8 mouse cellular contexts compared by ENCODE assay signal in the genomic region with DNA sequence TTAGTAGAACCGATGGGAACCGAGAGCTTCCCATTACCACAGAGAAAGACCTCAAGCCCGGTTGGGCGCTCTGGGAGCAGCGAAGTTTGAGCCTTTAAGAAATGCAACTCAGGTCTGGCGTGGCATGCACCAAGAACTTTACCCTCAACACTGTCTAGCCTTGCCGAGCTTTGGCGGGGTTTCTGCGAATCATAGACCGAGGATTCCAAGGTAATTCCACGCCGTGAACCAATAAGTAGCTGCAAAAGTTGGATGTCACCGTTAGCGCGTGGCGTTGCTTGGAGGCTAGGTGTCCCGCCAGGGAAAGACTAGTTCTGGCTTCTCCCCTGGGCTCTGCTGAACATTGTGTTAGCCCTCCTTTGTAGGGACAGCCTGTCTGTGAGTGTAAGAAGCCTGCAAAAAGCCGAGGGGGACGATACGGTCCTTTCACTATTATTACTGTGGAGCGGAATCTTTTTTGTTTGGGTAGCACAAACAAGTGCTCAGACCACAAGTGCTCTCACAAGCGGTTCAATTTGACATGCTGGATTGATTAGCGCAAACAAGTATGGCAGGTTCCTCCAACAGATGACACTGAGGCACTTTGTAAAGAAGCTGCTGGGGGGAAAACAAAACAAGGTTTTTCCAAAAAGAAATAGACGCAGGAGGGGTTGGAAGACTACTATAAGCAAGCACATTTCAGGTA. TPM values are rescaled to one million over a fixed set of nuclear protein-coding genes. Genes with fewer than 3 reads are reported as not detected.
DNase-seq lines count a peak whose midpoint lies in the region; ATAC-seq and TF ChIP-seq lines count a peak whose summit lies in the region.

No protein-coding gene starts in this region.

- no peak for DNase-seq in cerebellum, adult 2 months
- DNase-seq in cerebellum, postnatal 4 days (ENCODE audit: low spot score in 2 of 2): no peak
- DNase-seq in ZHBTc4 (ENCODE audit: low read depth, low spot score): peak; percentile 67
- no peak for DNase-seq in natural killer cell, adult 2 months (ENCODE audit: low spot score in 2 of 2)

- H3K4me2 ChIP-seq in forebrain, embryonic 16.5 days (ENCODE audit: low read length): peak overlapping the region; percentile 85
- H3K4me2 ChIP-seq in intestine, embryonic 16.5 days (ENCODE audit: low read depth, low read length): peak overlapping the region; percentile 53
- H3K4me2 ChIP-seq in liver, embryonic 16.5 days (ENCODE audit: low read depth, low read length): peak overlapping the region; percentile 57

- peak overlapping the region; percentile 39 for H3K4me3 ChIP-seq in cerebellum, adult 2 months (replicated peaks; ENCODE audit: insufficient read depth, low read depth, low read length)
- H3K4me3 ChIP-seq in forebrain, embryonic 16.5 days (replicated peaks; ENCODE audit: low read length): peak overlapping the region; percentile 49
- H3K4me3 ChIP-seq in intestine, embryonic 16.5 days (ENCODE audit: low read length): peak overlapping the region; percentile 83
- H3K4me3 ChIP-seq in liver, embryonic 16.5 days (ENCODE audit: low read depth, low read length): peak overlapping the region; percentile 62
- H3K4me3 ChIP-seq in olfactory bulb, adult 2 months (ENCODE audit: insufficient read depth, low read depth, low read length): peak overlapping the region; percentile 51

- no peaks in the 10 kb centered on the region for H3K4me1 ChIP-seq in cerebellum, adult 2 months (ENCODE audit: control insufficient read depth, insufficient read depth, low read length)
- peaks cover 13% of the 10 kb centered on the region for H3K4me1 ChIP-seq in forebrain, embryonic 16.5 days (replicated peaks; ENCODE audit: control insufficient read depth, insufficient read depth, low read length)
- H3K4me1 ChIP-seq in intestine, embryonic 16.5 days (ENCODE audit: control insufficient read depth, insufficient read depth, low read length): peaks cover 6% of the 10 kb centered on the region; the same call in 1 of the 2 replicates
- no peaks in the 10 kb centered on the region; the same call in none of the 2 replicates for H3K4me1 ChIP-seq in liver, embryonic 16.5 days (ENCODE audit: control insufficient read depth, low read depth, low read length)
- H3K4me1 ChIP-seq in olfactory bulb, adult 2 months (ENCODE audit: control insufficient read depth, insufficient read depth, low read length): peaks cover 12% of the 10 kb centered on the region

- H3K27me3 ChIP-seq in cerebellum, adult 2 months (ENCODE audit: control insufficient read depth, insufficient read depth, low read length): peaks cover 1% of the 10 kb centered on the region; the same call in 1 of the 2 replicates
- H3K27me3 ChIP-seq in forebrain, embryonic 16.5 days (replicated peaks; ENCODE audit: control insufficient read depth, insufficient read depth, low read length): peaks cover 3% of the 10 kb centered on the region; the same call in 1 of the 2 replicates
- H3K27me3 ChIP-seq in intestine, embryonic 16.5 days (replicated peaks; ENCODE audit: control insufficient read depth, insufficient read depth, low read length): no peaks in the 10 kb centered on the region
- peaks cover 24% of the 10 kb centered on the region for H3K27me3 ChIP-seq in liver, embryonic 16.5 days (ENCODE audit: control insufficient read depth, insufficient read depth, low read depth, low read length)

- no peak overlapping the region for H3K27ac ChIP-seq in cerebellum, adult 2 months (ENCODE audit: insufficient read depth, low read length)
- no peak overlapping the region for H3K27ac ChIP-seq in forebrain, embryonic 16.5 days (ENCODE audit: low read length)
- H3K27ac ChIP-seq in intestine, embryonic 16.5 days (ENCODE audit: low read length): peak overlapping the region; percentile 96
- H3K27ac ChIP-seq in liver, embryonic 16.5 days (ENCODE audit: low read length): peak overlapping the region; percentile 70
- H3K27ac ChIP-seq in olfactory bulb, adult 2 months (ENCODE audit: insufficient read depth, low read depth, low read length): peak overlapping the region; percentile 18; the same call in 1 of the 2 replicates

- TF ChIP-seq POLR2A in cerebellum, adult 2 months (IDR thresholded peaks at IDR 0.05; ENCODE audit: borderline replicate concordance, insufficient read depth, low read length): no peak
- TF ChIP-seq POLR2A in olfactory bulb, adult 2 months (IDR thresholded peaks at IDR 0.05; ENCODE audit: insufficient read depth, low read depth, low read length): no peak; the same call in none of the 2 replicates

- WGBS in cerebellum, adult 2 months: 4% methylated on average over 24 of the region's 24 CpGs
- under 1% methylated on average over 24 of the region's 24 CpGs for WGBS in forebrain, embryonic 16.5 days
- WGBS in intestine, embryonic 16.5 days: 1% methylated on average over 24 of the region's 24 CpGs
- 3% methylated on average over 24 of the region's 24 CpGs for WGBS in liver, embryonic 16.5 days (ENCODE audit: insufficient replicate concordance)
- 4% methylated on average over 24 of the region's 24 CpGs for WGBS in olfactory bulb, adult 2 months

- no peaks in the 10 kb centered on the region for H3K9me3 ChIP-seq in forebrain, embryonic 16.5 days (ENCODE audit: control insufficient read depth, low read length)
- H3K9me3 ChIP-seq in intestine, embryonic 16.5 days (ENCODE audit: control insufficient read depth, low read length): no peaks in the 10 kb centered on the region
- H3K9me3 ChIP-seq in liver, embryonic 16.5 days (replicated peaks; ENCODE audit: control insufficient read depth, low read length): no peaks in the 10 kb centered on the region

- H3K36me3 ChIP-seq in forebrain, embryonic 16.5 days (ENCODE audit: control insufficient read depth, insufficient read depth): no peaks in the 10 kb centered on the region
- H3K36me3 ChIP-seq in intestine, embryonic 16.5 days (ENCODE audit: control insufficient read depth, insufficient read depth, low read length): no peaks in the 10 kb centered on the region
- no peaks in the 10 kb centered on the region for H3K36me3 ChIP-seq in liver, embryonic 16.5 days (ENCODE audit: control insufficient read depth, insufficient read depth)

- 0 out of 2 replicates have a peak, but pooled peaks have one; percentile 19 for ATAC-seq in forebrain, embryonic 16.5 days
- ATAC-seq in intestine, embryonic 16.5 days: peak; percentile 56
- peak; percentile 20; the same call in 1 of the 2 replicates for ATAC-seq in liver, embryonic 16.5 days (ENCODE audit: low read depth)

- no peak for TF ChIP-seq CTCF in cerebellum, adult 2 months (IDR thresholded peaks at IDR 0.05; ENCODE audit: borderline replicate concordance, insufficient read depth, low read depth, low read length)
- TF ChIP-seq CTCF in olfactory bulb, adult 2 months (IDR thresholded peaks at IDR 0.05; ENCODE audit: insufficient read depth, low read depth, low read length): no peak

- peak overlapping the region; percentile 33; the same call in 1 of the 2 replicates for H3K9ac ChIP-seq in forebrain, embryonic 16.5 days (replicated peaks; ENCODE audit: low read depth, low read length)
- H3K9ac ChIP-seq in intestine, embryonic 16.5 days (ENCODE audit: low read depth, low read length): peak overlapping the region; percentile 95
- H3K9ac ChIP-seq in liver, embryonic 16.5 days (ENCODE audit: low read depth, low read length): peak overlapping the region; percentile 55

RNA-seq across cellular contexts. Expression of gene Mertk, which starts 0.6 kb away (rescaled TPM):
- 6.1 and 8.7 TPM in 2 replicates for polyA plus RNA-seq in cerebellum, adult 2 months (2012; rRNA removed)
- 0.73 and 1.2 TPM in 2 replicates for polyA plus RNA-seq in forebrain, embryonic 16.5 days (2015; fragmentation: Nextera tagmentation; extraction: Ambion mirVana)
- polyA plus RNA-seq in intestine, embryonic 16.5 days (2015; fragmentation: Nextera tagmentation; extraction: Ambion mirVana): 13.5 and 15.0 TPM in 2 replicates
- polyA plus RNA-seq in liver, embryonic 16.5 days (2015; fragmentation: Nextera tagmentation; extraction: Ambion mirVana): 6.4 and 7.4 TPM in 2 replicates
- not detected in 2 replicates for polyA plus RNA-seq in olfactory bulb, adult 2 months (2012; ENCODE audit: insufficient read depth, insufficient read length, low replicate concordance, missing spikeins)

RNA-seq across cellular contexts. Expression of gene Anapc1, which starts 12.2 kb away (rescaled TPM):
- polyA plus RNA-seq in cerebellum, adult 2 months (2012; rRNA removed): 49.7 and 53.3 TPM in 2 replicates
- polyA plus RNA-seq in forebrain, embryonic 16.5 days (2015; fragmentation: Nextera tagmentation; extraction: Ambion mirVana): 59.5 and 62.2 TPM in 2 replicates
- 39.8 and 41.7 TPM in 2 replicates for polyA plus RNA-seq in intestine, embryonic 16.5 days (2015; fragmentation: Nextera tagmentation; extraction: Ambion mirVana)
- 24.2 and 24.9 TPM in 2 replicates for polyA plus RNA-seq in liver, embryonic 16.5 days (2015; fragmentation: Nextera tagmentation; extraction: Ambion mirVana)
- polyA plus RNA-seq in olfactory bulb, adult 2 months (2012; ENCODE audit: insufficient read depth, insufficient read length, low replicate concordance, missing spikeins): 302 TPM in 1 of 2 replicates, not detected in the other

Comparison
In these comparisons a context has a peak if more than half of its experiments do, and no peak if none do; other contexts are left out.
1. H3K27ac ChIP-seq: peak in intestine, embryonic 16.5 days (single experiment), liver, embryonic 16.5 days (single experiment) and olfactory bulb, adult 2 months (single experiment); none in cerebellum, adult 2 months (single experiment) and forebrain, embryonic 16.5 days (single experiment).
2. H3K9ac ChIP-seq: peak in every context shown above with its lines; median percentile 95 in intestine, embryonic 16.5 days; 55 in liver, embryonic 16.5 days; 33 in forebrain, embryonic 16.5 days.
3. Peak in every context shown above with its lines, with median percentiles within 50 percentile points of each other: H3K4me3 ChIP-seq, ATAC-seq and H3K4me2 ChIP-seq.